Mouse (Mus musculus) ES-E14 (cell line): Measurements from ENCODE around the gene Zfp768. TPM values are rescaled to one million over a fixed set of nuclear protein-coding genes. Genes with fewer than 3 reads are reported as not detected.
"Not testable (repeated sequence)": the region's sequence is repeated elsewhere in the genome, so short reads cannot be mapped to it uniquely, and the experiment has no call there.

ENCODE experiments used
- DNase-seq: peaks from one replicate; pipeline ENCODE4 v3.0.0-alpha.2; 2013; ENCODE audit warnings: low read depth, low spot score
- H3K27ac ChIP-seq: 2 replicates; pipeline ENCODE4 v1.5.1; 2012; ENCODE audit warnings: low read depth, mild to moderate bottlenecking, low read length, moderate library complexity, mixed read lengths; ENCODE audit not compliant: poor library complexity, insufficient read depth, severe bottlenecking
- H3K36me3 ChIP-seq: 2 replicates; pipeline ENCODE4 v1.6.1; 2012; ENCODE audit warnings: mild to moderate bottlenecking, low read length, moderate library complexity, mixed read lengths; ENCODE audit not compliant: control insufficient read depth, poor library complexity, insufficient read depth, severe bottlenecking
- H3K4me1 ChIP-seq, 2 experiments: fragments of 150-350 bp in 1 of 2; sonication (generic) in 1 of 2; 2 replicates each; pipeline ENCODE4 v1.6.1; 2012; ENCODE audit warnings: low read length in 2 of 2, mild to moderate bottlenecking in 1 of 2, mixed read lengths in 1 of 2; ENCODE audit not compliant: control insufficient read depth in 2 of 2, insufficient read depth in 2 of 2, poor library complexity in 1 of 2
- H3K4me3 ChIP-seq, 2 experiments: fragments of 150-350 bp in 1 of 2; sonication (generic) in 1 of 2; 2 replicates each; pipeline ENCODE4 v1.5.1; 2012; ENCODE audit warnings: low read length in 2 of 2, low read depth in 1 of 2, mild to moderate bottlenecking in 1 of 2, mixed read lengths in 1 of 2; ENCODE audit not compliant: insufficient read depth in 1 of 2, poor library complexity in 1 of 2, severe bottlenecking in 1 of 2
- H3K9ac ChIP-seq: 2 replicates; pipeline ENCODE4 v1.6.1; 2012; ENCODE audit warnings: low read depth, mild to moderate bottlenecking, low read length, mixed read lengths; ENCODE audit not compliant: poor library complexity, insufficient read depth, severe bottlenecking
- H3K9me3 ChIP-seq: fragments of 150-350 bp; sonication (generic); 2 replicates; pipeline ENCODE4 v1.6.1; 2012; ENCODE audit warnings: low read depth, mild to moderate bottlenecking, low read length; ENCODE audit not compliant: control insufficient read depth, insufficient read depth
- CHD2 ChIP-seq: IDR thresholded peaks from 2 replicates; pipeline ENCODE4 v1.6.1; 2014; ENCODE audit warnings: mild to moderate bottlenecking, low read depth, low read length, inconsistent platforms
- HCFC1 ChIP-seq: IDR thresholded peaks from 2 replicates; pipeline ENCODE4 v1.6.1; 2012; ENCODE audit warnings: low read length, inconsistent platforms, borderline replicate concordance; ENCODE audit not compliant: insufficient read depth
- MAFK ChIP-seq: IDR thresholded peaks from 2 replicates; pipeline ENCODE4 v1.6.1; 2014; ENCODE audit warnings: mild to moderate bottlenecking, low read depth, low read length, inconsistent platforms; ENCODE audit not compliant: insufficient read depth
- ZC3H11A ChIP-seq: IDR thresholded peaks from 2 replicates; pipeline ENCODE4 v1.6.1; 2012; ENCODE audit warnings: low read depth, mild to moderate bottlenecking, inconsistent platforms, low read length, borderline replicate concordance
- ZNF384 ChIP-seq: IDR thresholded peaks from 2 replicates; pipeline ENCODE4 v1.6.1; 2012; ENCODE audit warnings: low read depth, low read length, inconsistent platforms
- in situ Hi-C, 2 experiments: fragments of 600-800 bp; cut with MboI; formaldehyde crosslinking; loops; one replicate each; pipeline ENCODE4 v1.15.1; 2025; ENCODE audit warnings: low sequenced_read_pairs in 2 of 2, inconsistent platforms in 1 of 2; ENCODE audit not compliant: unreplicated experiment in 2 of 2
- total RNA-seq: library from RNA; depleted of rRNA; stranded (reverse); fragments of 300-350 nt; gene quantifications from 2 replicates; pipeline ENCODE4 v1.2.3, GENCODE M21; 2012

The Zfp768 gene
- total RNA-seq, 1 experiment, result 4.4 TPM

- DNase-seq, result no peak
- Histone ChIP-seq H3K27ac (no peak overlapping the region), H3K9me3 (no peaks in the 10 kb centered on the region), H3K4me3 (peak overlapping the region; percentile 48 to 59; a peak in 1 of 4 replicates), H3K9ac (no peak overlapping the region), H3K36me3 (no peaks in the 10 kb centered on the region), H3K4me1 (peaks cover 0 to 4% of the 10 kb centered on the region in 2 experiments; a peak in 1 of 4 replicates)
- no peak for TF ChIP-seq HCFC1
- no peak for TF ChIP-seq CHD2
- no peak for TF ChIP-seq MAFK
- no peak for TF ChIP-seq ZNF384
- no peak for TF ChIP-seq ZC3H11A
- in situ Hi-C loops, result no loop called here
These were observed 18.8 kb upstream of the Zfp768 start for GRCm38 (mm10) chr7:127364166-127364565.

GRCm38 (mm10) chr7:127363475-127363921, 18.1 kb upstream of the Zfp768 start:
- Histone ChIP-seq H3K27ac (no peak overlapping the region), H3K36me3 (no peaks in the 10 kb centered on the region), H3K4me1 (peaks cover 0 to 4% of the 10 kb centered on the region in 2 experiments; a peak in 1 of 4 replicates), H3K9ac (peak overlapping the region; percentile 49), H3K9me3 (no peaks in the 10 kb centered on the region), H3K4me3 (peak overlapping the region; percentile 48 to 59)
- TF ChIP-seq HCFC1 (no peak), ZNF384 (no peak), ZC3H11A (no peak), MAFK (no peak), CHD2 (no peak)
- no peak for DNase-seq
- in situ Hi-C loops, result no loop called here

- H3K9ac ChIP-seq, H3K27ac ChIP-seq, H3K4me1 ChIP-seq, in situ Hi-C loops, H3K9me3 ChIP-seq, H3K4me3 ChIP-seq, H3K36me3 ChIP-seq, DNase-seq: not testable (repeated sequence)
- TF ChIP-seq ZC3H11A, result peak; percentile 39; the same call in 1 of the 2 replicates
These were observed 17.0 kb upstream of the Zfp768 start for GRCm38 (mm10) chr7:127362418-127362817.

DNA sequence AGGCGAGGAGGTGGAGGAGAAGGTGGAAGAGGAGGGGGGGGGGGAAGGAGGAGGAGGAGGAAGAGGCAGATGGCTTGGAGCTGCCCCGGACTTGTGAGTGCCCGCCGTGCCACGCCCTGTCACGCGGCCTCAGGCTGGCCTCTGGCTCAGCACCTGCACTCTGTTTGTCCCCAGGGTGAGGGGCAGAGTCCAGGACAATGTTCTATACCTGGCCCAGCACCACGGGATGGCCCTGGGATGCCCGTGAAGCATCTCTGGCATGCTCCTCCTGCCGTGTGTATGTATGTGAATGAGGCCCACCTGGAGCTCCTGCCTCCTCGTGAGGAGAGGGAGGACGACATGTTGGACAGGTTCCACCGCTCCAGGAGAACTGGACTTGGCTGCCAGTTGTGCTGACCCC, 16.1 kb upstream of the Zfp768 start:
- TF ChIP-seq ZNF384 (no peak), MAFK (no peak), ZC3H11A (no peak), CHD2 (no peak), HCFC1 (no peak)

DNA sequence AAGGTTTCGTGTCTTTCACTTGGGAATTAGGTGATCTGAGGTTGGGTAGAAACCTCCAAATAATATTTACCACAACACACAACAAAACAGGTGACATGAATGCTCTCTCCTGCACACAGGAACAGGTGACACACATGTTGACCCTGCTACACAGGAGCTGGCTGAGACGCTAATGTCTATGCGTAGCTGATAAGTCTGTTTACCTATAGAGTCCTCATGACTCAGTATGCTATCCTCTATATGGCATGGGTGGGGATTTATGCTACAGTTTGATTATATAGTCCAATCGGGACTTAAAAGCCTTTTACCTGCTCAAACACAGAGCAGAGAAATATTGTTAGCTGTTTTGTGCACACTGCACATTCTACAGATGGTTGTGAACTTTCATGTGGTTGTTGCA, 14.9 kb upstream of the Zfp768 start:
- H3K9me3 ChIP-seq, result no peaks in the 10 kb centered on the region
- no peak for DNase-seq
- H3K4me1 ChIP-seq, result peaks cover 0 to 4% of the 10 kb centered on the region in 2 experiments; a peak in 1 of 4 replicates
- in situ Hi-C loops, result no loop called here
- TF ChIP-seq HCFC1 (no peak), ZC3H11A (no peak), ZNF384 (no peak), MAFK (no peak), CHD2 (no peak)
- no peaks in the 10 kb centered on the region for H3K36me3 ChIP-seq
- no peak overlapping the region for H3K27ac ChIP-seq
- no peak overlapping the region for H3K4me3 ChIP-seq
- no peak overlapping the region for H3K9ac ChIP-seq

More for the DNA sequence above, 16.1 kb upstream of the Zfp768 start:
- H3K9ac ChIP-seq, result no peak overlapping the region
- no peak overlapping the region for H3K27ac ChIP-seq
- in situ Hi-C loops, result no loop called here
- H3K4me3 ChIP-seq, result no peak overlapping the region
- no peak for DNase-seq
- no peaks in the 10 kb centered on the region for H3K36me3 ChIP-seq
- no peaks in the 10 kb centered on the region for H3K9me3 ChIP-seq
- peaks cover 0 to 4% of the 10 kb centered on the region in 2 experiments; a peak in 1 of 4 replicates for H3K4me1 ChIP-seq
